Mouse (Mus musculus) heart, postnatal 25 days (tissue): Measurements from ENCODE around the gene A730049H05Rik. TPM values are rescaled to one million over a fixed set of nuclear protein-coding genes. Genes with fewer than 3 reads are reported as not detected.

ENCODE experiments used
- DNase-seq: peaks from one replicate; pipeline ENCODE4 v3.0.0; 2022; ENCODE audit warnings: low spot score
- intact Hi-C: fragments of 180-260 bp; cut with DNase I; formaldehyde crosslinking; loops from one replicate; pipeline ENCODE4 v1.15.1; 2025
- total RNA-seq, 2 experiments: library from RNA; stranded (reverse); gene quantifications; 2 replicates each; pipeline ENCODE4 v1.2.3; 2021

A730049H05Rik gene
- total RNA-seq, 2 experiments from 2014 or later: 0.10 TPM; not detected in 1

DNA sequence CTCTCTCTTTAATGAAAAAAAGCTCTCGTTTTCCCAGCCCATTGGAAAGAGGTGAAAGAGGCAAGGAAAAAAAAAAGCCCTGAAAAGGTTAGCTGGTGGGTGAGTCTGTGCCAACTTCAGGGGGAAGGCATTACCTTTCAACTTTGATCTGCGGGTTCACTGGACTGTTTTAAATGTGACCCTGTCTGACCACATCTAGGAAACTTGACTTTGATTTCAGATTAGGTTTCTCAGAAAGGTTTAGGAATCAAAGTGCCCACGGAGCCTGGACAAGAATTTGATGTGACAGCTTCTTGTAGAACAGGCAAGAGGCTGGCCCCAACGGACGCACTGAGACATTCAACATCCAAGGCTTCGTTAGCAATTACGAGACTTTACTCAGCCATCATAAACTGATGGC is 7.7 kb downstream of the A730049H05Rik start:
- DNase-seq: no peak
- intact Hi-C loops: no loop called here

DNA sequence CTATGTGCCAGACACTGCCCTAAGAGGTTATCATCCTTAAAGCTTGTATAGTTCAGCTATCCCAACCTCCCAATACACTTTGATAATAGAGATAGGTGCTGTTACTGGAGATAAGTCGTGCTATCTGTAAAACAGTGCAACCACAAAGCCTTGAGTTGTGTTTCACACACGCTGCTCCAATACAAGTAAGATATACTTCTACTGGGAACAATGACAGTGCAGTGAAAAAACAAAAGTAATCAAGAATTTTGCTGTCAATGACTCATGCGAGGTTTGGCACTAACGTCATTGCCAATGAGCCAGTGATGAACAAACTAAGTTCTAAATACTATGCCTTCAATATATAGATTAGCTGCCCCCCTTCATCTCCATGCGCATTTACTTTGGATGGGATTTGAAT is 10.3 kb downstream of the A730049H05Rik start:
- no peak for DNase-seq
- intact Hi-C loops: no loop called here

DNA sequence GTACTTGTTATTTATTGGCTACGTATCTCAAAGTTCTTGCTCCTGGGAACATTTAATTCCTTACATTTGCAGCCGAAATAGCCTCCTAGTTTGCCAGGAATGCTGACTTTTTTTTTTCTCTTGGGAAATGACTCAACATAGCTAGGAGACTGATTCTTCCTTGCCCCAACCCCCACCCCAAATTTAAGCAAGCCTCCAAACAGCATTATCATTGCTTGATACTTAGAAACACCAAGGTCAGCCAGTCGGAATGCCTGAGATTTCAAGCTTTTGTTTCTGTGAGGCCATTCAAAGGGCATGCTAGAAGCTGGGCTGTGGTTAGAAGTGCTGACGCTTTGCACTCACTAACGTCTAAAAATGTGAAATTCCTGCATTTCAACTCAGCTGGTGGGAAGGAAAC is 11.1 kb downstream of the A730049H05Rik start:
- intact Hi-C loops: no loop called here
- DNase-seq: no peak

DNA sequence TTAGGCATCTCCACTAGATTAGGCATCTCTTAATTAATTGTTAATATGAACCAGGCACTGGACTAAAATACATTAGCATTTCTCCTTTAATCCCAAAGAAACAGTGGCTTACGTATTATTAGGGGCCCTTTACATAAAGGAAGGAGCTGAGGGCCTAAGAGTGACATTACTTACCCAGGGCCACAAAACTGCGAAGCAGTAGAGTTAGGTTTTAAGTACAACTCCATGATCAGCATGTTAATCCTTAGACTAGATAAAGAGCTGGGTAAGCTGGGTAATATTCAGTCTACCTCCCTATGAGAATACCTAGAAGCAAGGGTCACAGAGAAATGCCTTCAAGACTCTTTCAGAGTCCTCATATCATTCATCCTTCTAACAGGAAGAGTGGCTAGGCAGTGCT is 12.9 kb downstream of the A730049H05Rik start:
- intact Hi-C loops: no loop called here
- DNase-seq: no peak

DNA sequence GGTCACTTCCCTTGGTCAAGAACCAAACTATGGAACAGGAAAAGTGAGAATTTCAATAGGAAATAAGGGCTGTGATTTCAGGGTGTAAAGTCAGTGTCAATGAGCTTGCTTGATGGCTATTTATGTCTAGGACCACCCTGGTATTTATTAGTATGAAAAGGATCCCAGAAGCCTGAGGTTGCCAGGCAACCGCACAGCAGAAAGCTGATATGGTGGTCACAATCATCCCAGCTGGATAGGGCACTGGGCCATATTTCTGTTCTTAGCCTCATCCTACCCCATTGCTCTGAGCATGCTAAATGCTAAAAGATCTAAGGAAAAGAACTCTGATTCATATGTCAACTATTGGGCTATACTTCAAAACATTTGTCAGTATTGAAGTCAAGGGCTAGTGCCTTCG is 14.8 kb downstream of the A730049H05Rik start:
- intact Hi-C loops: no loop called here
- no peak for DNase-seq

DNA sequence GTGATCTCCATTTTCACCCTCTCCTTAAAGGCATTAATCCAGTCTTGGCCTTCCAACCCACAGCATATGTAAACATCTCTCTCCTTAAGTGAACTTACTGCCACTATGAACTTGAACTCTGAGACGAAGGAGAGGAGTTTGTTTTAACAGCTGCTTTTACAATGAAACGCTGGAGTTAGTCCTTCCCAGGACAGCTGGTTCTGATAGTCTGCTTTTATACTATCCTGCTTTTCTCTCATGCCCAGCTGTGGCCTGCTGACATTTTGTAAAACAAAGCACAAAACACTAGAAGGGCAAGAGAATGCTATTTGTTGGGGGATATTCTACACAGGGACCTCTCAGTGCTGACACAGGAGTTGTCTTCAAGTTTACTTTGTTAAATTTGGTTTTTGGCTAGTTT is 25.7 kb downstream of the A730049H05Rik start:
- intact Hi-C loops: no loop called here
- DNase-seq: no peak

DNA sequence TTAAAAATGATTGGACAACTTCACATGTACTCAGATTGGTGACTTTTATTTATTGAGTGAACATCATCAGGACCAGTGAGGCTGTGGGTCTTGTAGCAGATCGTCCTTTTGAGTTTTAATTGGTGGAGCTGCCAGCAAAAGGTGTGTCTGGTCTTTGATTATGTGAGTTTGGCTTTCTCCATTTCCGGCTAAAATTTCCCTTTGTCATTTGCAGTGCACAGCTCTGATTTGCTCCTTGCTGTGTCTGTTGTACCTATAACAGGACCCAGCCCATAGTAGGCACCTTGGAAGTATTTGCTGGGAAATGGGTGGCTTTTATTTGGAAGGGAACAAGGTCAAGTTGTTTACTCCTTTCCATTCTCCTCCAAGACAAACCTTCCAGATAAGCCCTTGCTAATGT is 27.2 kb downstream of the A730049H05Rik start:
- intact Hi-C loops: no loop called here
- DNase-seq: no peak

DNA sequence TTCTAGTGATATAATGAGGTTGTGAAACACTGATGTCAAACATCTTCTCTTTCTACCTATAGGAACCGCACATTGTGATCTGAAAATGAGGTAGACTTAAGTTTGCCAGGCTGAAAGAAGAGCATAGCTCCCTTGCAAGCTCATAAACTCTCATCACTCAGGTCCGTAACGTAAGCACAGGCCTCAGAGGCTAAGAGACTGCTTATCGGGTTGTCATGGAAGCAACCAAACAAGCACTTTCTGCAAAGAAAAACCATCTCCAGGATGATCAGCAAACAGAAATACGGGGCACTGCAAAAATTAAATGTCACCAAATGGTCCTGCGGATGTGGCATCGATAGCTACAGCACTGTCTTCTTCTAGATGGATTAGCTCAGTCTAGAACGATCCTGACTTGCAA is 29.6 kb downstream of the A730049H05Rik start:
- intact Hi-C loops: no loop called here
- no peak for DNase-seq

DNA sequence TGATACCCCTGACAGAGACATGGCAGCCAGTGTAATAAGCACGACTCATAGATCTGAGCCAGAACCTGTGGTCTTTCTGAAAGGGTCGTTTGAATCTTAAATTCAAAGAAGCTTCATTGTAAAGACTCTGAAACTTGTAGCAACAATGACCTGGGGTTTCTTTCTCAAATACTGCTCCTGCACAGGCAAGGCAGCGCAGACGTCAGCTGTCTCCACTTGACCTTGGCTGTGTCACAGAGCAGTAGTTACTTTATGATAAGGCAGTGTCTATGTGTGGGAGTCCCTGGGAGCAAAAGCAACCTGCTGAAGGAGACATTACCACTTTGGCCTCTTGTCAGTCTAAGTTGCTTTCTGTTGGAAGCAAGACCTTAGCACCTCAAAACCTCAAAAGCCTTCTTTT is 30.3 kb downstream of the A730049H05Rik start:
- intact Hi-C loops: no loop called here
- no peak for DNase-seq

DNA sequence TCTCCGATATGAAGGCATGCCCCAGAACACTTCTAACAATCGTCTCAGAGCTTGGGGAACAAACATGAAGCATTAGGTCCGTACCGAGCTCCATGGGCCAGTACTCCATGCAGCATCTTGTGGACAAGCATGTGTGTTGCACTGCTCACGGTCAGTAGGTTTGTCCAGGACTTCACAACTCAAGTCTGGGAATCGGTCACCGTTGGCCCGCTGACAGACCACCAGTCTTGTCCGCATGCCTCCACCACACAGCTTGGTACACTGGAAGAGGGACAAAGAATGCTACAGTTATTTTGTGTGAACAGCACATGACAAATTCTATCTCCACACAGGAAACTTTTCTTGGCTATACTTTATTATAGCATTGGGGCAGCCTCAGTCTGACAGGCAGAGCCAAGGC is 32.9 kb downstream of the A730049H05Rik start:
- DNase-seq: no peak

DNA sequence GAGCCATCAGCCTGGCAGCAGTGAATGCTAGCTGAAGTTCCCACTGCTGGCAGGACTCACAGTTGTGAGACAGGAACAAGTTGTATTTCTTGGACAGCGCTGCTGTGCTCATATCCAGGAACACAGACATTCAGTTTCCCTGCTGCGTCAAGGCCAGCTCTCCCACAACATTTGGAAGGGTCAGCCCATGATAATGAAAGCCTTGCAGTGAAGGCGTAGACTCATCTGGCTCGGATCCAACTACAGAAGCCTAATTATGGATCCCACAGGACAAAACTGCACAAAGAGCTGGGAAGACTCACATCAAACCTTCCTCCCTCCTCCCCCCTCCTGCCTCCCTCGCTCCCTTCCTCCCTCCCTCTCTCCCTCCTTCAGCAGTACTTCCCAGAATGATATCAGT is 34.0 kb downstream of the A730049H05Rik start:
- intact Hi-C loops: loop anchor here (1.0 kb wide), 1 partner anchor 19 kb away; the partner anchor contains the start of gene Gm15737

More for the DNA sequence above, 32.9 kb downstream of the A730049H05Rik start:
- intact Hi-C loops: no loop called here

DNA sequence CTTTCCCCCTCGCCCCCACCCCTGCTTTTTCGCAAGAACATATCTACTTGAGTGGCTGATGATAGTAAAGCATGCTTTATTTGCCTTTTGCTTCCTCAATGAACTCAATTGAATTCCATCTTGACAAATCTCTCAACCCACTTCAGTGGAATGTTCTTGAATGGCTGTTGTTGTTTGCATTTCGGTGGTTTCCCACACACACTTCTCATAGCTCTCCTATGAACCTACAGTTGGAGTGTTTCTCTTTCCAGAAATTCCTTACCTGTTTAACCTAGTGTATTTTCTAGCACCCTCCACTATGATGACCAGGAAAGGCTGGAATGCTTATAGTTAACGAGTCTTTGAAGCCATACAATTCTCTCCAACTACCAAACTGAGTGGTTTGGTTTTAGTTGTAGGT is 38.6 kb downstream of the A730049H05Rik start:
- no peak for DNase-seq
- intact Hi-C loops: no loop called here

More for the DNA sequence above, 34.0 kb downstream of the A730049H05Rik start:
- peak; percentile 89 for DNase-seq

DNA sequence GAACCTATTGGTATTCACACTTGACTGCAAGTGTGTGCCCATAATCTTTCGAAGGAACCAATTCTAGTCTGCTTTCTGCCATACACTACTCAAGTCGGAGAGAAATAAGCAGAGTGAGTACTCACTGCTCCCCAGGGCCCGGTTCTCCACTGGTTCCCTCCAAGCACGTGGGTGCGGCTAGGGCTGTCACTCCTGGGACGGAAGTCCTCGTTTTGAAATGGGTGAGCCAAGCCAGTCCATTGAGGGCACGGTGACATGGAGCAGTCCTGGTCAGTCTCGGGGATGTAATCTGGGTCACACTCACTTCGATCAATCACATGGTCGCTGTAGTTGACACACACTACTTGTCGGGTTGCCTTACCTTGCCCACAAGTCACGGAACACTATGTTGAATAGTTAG is 41.5 kb downstream of the A730049H05Rik start:
- no peak for DNase-seq
- intact Hi-C loops: no loop called here

DNA sequence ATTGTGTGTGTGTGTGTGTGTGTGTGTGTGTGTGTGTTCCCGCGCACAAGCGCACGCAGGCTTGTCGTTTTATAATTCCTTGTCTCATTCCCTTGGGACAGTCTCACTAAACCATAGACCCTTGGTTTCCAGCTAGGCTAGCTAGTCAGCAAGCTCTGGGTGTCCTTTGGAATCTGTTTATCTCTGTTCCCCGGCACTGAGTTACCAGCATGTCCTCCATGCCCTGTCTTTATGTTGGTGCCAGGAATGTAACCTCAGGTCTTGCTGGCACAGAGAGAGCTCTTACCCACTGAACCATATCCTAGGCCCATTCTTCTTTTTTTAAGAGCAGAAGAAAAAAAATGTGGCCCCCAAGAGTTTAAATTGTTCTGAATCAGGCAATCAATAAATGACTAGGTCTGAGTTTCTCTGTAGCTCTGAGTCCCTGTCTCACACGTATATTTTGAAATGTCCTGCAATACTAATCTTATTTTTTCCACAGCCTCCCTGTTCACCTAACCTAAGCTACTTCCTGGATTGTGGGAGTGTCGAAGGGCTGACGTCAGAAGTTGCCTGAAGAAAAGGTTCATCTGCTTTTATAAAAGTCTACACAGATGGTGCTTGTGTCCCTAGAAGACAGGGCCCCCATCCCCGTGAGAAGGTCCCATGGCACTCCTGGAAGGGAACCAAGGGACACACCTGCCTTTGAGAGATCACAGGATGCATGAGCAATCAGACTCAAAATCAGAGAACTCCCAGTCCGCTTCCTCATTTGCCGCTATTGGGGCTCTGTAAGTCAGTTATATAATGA is 42.6 kb downstream of the A730049H05Rik start:
- DNase-seq: no peak
- intact Hi-C loops: no loop called here

DNA sequence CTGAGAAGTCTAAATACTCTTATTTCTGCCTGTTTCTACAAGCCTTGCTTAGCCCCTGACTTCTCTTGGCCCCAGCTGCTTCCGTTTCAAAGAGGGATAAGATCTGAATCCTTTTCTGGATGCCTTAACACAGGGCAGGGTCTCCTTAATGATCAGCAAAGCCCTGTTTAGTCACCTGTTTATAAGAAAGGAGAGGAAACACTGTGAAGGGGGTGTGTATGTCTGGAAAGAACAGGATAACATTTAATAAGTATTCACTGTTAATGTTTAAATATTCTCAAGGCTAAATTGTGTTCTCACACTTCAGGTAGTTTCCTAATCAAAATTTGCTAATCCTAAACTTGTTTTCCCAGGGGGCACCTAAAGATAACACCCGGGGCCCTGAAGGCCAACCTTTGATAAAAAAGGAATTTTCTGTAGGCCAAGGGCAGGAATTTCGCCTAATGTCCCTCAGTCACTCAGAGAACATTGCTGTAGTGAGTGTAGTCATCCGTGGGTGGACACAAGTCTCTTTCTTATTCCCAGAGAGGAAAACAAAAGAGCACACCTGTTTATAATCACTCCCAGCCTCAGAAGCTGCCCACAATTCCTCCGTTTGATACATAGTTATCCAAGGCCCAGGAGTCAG is 44.1 kb downstream of the A730049H05Rik start:
- intact Hi-C loops: no loop called here

DNA sequence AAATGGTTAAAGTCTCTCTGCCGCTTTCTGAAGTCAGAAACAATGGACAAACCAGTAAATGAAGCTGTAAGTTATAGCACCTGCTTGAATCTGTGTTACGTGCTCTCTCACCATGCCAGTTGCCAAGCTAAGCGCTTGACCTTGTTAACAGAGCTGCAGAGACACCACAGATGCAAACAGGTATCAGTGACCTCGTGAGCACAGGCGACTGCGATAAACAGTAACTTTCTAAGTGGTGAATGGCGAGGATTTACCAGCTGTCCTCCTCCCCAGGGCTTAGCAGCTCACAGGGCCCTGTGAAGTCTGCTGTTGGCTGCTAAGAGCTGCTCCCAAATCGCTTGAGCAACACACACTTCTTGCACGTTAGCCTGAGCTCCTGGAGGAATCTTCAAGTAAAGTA is 46.3 kb downstream of the A730049H05Rik start:
- no peak for DNase-seq
- intact Hi-C loops: no loop called here

More for the DNA sequence above, 44.1 kb downstream of the A730049H05Rik start:
- no peak for DNase-seq

DNA sequence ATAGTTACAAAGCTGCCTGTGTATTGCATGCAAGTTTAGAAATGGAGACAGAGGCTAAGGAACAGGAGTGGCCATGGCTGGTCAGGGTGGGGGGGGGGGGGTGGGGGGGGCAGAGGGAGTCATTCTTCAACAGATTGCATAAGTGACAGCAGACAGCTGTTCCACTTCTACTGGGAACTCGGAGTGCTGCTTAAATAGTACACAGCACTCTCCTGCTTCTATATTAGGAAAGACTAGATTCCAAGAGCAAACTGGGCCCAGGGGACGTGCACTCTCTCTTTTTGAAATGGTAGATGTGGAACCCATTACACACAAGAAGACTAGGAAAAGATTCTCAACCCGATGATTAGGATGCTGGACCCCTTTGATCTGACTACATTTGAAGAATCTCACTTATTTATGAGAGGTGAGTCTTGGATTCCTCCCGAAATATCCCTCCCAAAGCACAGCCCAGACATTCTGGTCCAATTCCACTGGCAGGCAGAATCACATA is 52.9 kb downstream of the A730049H05Rik start, which contains the start of gene Gm15737:
Gene Gm15737, plus strand, starts transcription at position 269 of the 493 bp plus-strand sequence.
- intact Hi-C loops: loop anchor here (1.0 to 2.0 kb wide), 2 partner anchors 19 to 72 kb away; no protein-coding TSS in a partner anchor
- DNase-seq: peak; percentile 64

DNA sequence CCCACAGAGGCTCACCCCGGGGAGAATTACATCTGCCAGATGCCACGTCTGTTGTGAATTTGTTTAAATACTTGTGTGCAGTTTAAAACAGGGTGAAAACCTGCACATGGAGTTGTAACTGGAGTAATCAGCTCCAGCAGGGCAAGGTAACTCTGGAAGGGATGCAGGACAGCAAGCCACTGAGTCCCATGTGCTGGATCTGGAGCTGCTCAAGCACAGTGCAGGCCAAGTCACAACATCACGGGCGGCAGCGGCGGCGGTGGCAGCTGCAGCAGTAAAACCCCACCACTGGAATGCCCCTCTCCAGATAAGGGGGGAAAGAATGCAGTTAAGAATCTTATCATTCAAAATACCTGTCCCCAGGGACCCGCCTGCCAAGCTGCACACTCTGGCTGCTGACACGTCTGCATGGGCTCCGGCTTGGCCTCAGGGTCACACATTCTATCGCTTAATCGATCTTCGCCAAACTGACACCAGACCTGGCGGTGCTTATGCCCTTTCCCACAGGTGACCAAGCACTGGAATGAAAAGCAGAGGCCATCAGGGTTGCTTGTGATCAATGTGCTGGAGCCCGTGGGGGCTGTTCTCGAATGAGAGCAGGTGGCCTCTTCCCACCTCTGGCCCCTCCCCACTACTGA is 53.4 kb downstream of the A730049H05Rik start:
- intact Hi-C loops: loop anchor here (1.0 to 5.0 kb wide), 3 partner anchors 19 to 673 kb away; no protein-coding TSS in a partner anchor
- DNase-seq: no peak

DNA sequence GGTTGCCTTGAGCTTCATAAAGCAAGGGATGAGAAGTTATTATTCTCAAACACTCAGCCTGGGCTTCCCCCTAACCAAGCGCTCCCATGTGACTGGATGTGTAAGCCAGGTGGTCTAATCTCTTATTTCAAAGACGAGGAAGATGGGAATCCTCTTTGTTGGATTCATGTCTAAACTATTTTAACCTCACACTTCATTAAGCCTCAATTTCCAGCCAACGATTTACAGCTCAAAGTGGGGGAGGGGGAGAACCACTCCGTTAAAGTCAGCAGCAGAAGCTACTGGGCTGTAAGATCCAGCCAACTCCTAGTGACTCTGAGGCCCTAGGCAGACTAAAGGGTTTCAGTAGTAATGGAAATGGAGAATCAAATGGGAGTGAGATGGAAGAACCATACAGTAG is 55.5 kb downstream of the A730049H05Rik start:
- DNase-seq: no peak
- intact Hi-C loops: loop anchor here (5.0 kb wide), 1 partner anchor 670 kb away; no protein-coding TSS in a partner anchor

DNA sequence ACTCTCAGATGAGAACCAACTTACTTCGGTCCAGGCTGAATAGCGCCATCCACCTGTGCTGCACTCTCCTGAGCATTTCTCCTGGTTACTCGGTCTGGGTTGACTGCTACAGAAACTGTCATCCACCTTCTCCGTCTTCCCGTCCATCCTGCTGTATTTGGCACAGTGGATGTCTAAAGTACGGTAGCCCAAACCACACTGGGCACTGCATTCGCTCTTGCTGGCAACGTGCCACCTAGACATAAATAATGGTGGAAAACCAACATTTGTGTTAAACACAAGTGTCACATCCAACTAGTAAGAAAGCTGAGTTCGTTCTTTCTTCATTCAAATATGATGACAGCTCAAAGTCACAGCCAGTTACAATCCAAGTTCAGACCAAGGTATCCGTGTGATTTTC is 56.5 kb downstream of the A730049H05Rik start:
- no peak for DNase-seq
- intact Hi-C loops: loop anchor here (5.0 kb wide), 1 partner anchor 670 kb away; no protein-coding TSS in a partner anchor
